Mouse (Mus musculus) left cerebral cortex, postnatal 4 days (tissue): ENCODE data around the gene Saa2. TPM values are rescaled to one million over a fixed set of nuclear protein-coding genes. Genes with fewer than 3 reads are reported as not detected.

Experiments
- DNase-seq: peaks from one replicate; pipeline ENCODE4 v3.0.0-alpha.2; 2022
- intact Hi-C: fragments of 180-260 bp; cut with DNase I; formaldehyde crosslinking; loops from one replicate; pipeline ENCODE4 v1.15.1; 2025
- total RNA-seq, 2 experiments: library from RNA; stranded (reverse); gene quantifications; 2 replicates each; pipeline ENCODE4 v1.2.3; 2021

Saa2 gene
- total RNA-seq, 2 experiments from 2014 or later, result not detected

DNA sequence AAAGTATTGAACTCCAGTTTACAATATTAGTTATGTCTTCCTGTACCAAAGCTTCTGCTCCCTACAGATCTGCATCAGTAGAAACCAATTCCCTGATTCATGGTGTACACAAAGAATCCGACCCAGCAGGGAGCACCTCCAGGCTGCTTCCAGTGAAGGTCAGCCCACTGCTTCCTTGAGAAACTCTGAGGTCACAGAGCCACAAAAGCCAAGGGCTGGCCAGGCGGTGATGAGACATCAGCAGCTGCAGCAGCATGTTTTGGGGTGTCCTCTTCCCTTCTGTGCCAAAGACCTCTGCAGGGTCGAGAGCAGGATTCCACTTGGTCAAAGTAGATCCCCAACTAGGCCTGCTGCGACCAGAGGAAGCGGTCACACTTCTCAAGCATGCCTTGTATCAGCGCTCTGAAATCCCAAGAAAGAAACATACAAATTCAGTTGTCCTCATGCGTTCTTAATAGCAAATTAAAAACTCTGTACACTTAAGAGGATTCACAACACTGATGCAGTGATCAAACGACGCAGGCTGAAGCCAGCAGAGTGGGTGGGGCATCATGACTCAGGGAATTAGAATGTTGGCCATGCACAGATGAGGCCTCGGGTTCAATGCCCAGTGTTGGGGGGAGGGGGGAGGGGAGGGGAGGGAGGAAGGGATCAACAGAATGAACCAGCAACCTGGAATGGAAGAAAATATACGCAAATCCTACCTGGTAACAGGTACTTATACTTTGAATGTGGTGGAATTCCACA lies 9.6 kb downstream of the Saa2 start:
- intact Hi-C loops, result loop anchor here (10.0 kb wide), 1 partner anchor 116 kb away; no protein-coding TSS in a partner anchor
- no peak for DNase-seq

DNA sequence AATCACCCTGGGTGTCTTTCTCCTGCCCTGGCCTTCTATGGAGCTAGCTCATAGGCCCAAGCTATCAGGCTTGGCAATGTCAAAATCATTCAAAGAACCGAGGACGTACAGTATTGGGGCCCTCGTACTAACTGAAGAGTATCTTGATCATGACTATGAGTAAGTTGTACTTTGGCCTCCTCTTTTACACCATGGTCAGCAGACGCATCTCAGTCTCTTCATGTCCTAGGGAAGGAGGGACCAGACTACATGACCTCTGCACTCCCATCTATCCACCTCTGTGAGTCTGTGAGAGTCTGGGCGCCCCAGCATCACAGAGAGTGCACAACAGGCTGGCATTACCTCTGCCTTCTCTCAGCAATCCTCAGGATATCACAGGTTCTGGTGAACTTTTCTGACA lies 11.0 kb downstream of the Saa2 start:
- intact Hi-C loops, result loop anchor here (10.0 kb wide), 1 partner anchor 118 kb away; no protein-coding TSS in a partner anchor
- DNase-seq, result no peak

DNA sequence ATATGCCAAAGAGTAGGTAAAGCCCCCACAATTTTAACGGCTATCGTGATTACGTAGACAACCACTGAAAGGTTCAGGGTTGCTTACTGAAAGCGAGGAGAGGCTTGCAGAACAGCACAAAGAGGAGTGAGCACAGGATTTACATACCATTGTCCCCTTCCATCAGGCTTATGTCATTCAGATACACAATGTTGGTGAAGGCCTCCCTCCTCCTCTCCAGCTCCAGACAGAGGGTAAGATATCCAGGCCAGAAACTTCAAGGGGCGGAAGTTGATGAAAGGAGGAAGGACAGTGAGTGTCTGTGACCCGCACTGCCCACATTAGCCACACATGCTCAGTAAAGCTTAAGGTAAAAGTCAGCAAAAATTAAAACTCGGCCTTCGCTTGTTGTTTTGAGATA lies 13.1 kb downstream of the Saa2 start:
- intact Hi-C loops, result loop anchor here (10.0 kb wide), 1 partner anchor 120 kb away; no protein-coding TSS in a partner anchor
- no peak for DNase-seq

DNA sequence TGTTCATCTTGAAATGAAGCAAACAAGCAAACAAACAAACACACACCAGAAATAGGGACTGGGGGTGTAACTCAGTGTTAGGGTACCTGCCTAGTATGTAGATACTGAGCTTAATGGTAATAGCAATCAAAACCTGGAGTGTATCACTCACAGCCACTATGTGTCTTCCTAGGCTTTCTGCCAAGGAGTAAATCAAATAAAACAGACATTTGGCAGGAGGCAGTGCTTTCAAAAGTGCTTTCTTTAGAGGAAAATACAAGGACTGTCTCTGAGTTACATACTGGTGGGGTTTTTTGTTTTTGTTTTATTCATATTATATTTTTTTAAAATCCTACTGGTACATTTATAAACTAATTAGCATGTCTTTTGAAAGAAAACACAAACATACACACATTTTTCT lies 15.8 kb downstream of the Saa2 start:
- intact Hi-C loops, result loop anchor here (10.0 kb wide), 1 partner anchor 123 kb away; no protein-coding TSS in a partner anchor
- DNase-seq, result no peak

DNA sequence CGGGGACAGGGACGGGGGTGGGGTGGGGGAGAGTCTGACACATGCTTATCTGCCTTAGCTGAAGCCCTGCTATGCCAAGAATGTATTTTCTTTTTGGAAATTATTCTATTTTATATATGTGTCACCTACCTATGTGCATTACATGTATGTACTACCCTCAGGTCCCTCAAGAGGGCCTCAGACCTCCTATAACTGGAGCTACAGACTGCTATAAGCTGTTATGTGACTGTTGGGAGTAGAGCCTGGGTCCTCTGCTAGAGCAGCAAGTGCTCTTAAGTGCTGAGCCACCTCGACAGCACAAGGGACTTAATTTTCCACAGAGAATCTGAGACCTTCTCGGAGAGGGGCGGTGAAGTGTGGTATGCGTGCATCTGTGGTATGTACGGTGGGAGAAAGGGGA lies 16.9 kb downstream of the Saa2 start:
- intact Hi-C loops, result loop anchor here (10.0 kb wide), 1 partner anchor 124 kb away; no protein-coding TSS in a partner anchor
- no peak for DNase-seq

DNA sequence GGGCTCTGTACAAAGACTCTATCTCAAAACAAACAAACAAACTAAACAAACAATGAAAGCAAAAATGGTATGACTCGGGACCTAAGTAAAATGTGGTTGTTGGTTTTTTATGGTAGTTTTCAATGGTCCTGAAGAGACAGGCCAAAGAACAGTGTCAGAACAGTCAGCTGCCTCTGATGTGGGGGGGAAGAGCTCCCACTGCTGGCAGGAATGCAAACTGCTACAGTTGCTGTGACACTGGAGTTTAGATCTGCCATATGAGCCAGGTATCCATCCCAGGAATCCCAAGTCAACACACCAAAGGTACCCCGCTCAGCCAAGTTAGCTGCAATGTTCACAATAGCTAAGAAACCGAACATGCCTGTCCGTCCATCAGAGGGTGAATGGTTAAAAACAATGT lies 19.1 kb downstream of the Saa2 start:
- DNase-seq, result peak; percentile 41
- intact Hi-C loops, result loop anchor here (5.0 kb wide), 1 partner anchor 53 kb away; the partner anchor contains the start of gene Saa3

DNA sequence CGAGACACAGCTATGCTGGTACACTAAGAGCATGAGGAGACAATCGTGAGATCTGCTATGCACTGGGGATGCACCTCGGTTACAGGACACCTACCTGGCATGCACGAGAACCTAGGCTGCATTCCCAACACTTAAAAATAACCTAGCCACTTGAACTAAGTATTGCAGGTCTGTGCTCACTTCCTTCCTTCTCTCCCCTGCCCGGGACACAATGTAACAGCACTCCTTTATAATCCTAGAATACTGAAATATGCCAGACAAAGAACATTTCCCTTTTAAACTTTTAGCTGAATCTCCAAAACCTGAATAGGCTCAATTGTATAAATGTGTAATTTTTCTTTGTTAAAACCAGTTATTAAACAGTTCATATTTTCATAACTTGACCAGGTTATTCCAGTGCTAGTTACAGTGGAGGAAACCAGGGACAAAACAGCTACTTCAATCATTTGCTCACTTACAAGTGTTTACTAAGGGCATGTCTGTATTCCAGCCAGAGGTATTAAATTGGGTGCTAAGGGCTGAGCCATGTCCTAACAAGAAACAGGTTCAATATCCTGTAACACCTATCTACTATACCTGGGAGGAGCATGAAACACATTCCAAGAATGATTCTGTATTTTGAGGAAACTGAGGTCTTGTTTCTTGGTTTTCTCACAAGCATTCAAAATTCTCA lies 37.7 kb downstream of the Saa2 start:
- intact Hi-C loops, result no loop called here
- no peak for DNase-seq

DNA sequence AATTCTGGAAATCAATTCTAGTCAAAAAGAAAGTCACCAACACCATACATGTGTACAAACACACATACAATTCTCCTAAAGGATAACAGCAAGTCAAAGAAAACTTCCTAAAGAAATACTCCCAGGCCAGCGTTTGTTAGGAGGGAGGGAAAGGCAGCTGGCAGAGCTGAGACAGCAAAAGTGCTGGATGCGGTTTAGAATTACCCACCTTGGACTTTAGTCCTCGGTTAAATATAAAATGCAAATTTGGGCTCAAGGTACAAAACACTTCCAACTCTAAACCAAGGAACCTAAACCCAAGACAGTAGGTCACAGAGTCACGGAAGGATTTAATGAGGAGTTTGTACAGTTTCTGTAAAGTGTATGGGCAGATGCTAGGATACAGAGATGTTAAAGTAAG lies 42.3 kb downstream of the Saa2 start:
- intact Hi-C loops, result no loop called here
- no peak for DNase-seq

DNA sequence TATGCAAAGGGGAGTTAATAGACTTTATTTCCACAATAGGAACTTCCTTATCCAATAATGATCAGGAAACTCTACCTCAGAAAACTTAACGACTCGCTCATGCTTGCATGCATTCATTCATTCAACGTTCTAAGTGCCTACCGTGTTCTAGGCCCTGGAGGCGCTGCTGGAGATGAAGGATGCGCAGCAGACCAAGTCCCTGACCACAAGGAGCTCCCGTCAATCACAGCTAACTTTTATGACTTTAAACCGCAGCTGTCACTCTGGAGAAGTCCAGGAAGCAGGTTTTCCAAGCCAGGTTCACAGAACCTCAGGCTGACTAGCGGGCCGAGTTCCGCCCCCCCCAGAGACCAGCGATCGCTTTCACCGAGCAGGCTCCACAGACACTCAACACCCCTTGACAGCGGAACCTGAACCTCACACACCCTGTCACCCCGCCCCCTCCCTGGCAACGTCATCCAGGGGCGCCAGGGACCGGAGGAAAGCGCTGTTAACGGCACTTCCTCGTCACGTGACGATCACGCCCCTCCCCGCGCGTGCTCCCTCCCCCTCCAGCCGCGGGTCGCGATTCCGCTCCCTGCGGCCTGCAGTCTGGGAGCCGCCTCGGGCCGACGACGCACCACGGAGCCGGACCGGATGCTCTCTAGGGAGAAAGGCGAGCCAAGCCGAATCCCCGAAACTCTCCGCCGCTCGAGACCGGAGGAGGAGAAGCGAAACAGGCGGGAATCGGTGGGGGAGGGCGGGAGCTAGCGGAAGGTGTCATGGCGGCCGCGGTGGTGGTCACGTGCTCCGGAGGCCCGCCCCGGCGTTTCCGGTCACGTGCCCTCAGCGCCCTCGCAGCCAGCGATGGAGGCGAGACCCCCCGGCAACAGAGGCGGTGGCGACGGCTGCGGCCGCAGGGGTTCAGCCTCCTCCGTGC lies 44.0 kb downstream of the Saa2 start, which contains the start of the genes Hps5 and Gtf2h1:
Gene Hps5, minus strand, starts transcription at position 778 of the 919 bp plus-strand sequence.
Gene Gtf2h1, plus strand, starts transcription at position 817 of the 919 bp plus-strand sequence.
- intact Hi-C loops, result no loop called here

DNA sequence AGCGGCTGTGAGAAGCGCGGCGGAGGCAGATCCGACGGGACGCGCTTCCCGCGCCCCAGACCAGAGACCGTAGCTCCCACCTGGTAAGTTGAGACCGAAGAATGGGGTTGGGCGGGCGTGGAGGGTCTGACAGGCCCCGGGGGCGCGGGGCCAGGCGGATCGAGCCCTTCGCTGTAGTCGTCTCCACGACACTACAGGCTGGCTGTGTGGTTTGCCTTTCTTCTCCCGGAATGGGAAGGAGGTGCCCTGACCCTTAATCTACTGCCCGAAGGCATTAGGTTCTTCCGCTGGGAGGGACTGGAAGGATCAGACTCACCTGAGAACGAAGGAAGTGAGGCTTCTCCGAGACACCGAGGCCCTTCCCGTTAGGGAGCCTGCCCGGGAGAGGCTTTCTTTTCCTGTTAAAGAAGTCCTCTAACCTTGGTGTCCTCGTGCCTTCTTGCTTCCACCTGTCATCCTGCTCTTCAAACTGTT lies 44.7 kb downstream of the Saa2 start:
- intact Hi-C loops, result no loop called here

More for the DNA sequence above, 44.0 kb downstream of the Saa2 start, which contains the start of the genes Hps5 and Gtf2h1:
- DNase-seq, result peak; percentile 99

DNA sequence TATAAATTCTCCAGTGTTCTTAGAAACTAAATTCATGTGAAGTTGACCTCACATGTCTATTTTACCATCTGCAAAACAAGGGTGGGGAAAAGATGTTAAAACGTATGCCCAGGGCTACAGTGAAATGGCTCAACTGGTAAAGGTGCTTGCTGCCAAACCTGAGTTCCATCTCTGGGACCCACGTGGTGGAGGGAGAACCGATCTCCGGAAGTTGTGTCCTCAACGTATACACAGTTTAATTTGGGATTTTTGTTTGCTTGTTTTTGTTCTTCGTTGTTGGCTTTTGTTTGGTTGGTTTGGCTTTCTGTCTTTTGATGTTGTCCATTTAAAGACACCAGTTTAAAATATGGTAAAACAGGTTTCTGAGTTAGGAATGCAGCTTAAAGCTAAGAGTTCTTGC lies 45.2 kb downstream of the Saa2 start:
- no peak for DNase-seq
- intact Hi-C loops, result no loop called here

More for the DNA sequence above, 44.7 kb downstream of the Saa2 start:
- DNase-seq, result no peak

Other genes starting within 250 kb of the Saa2 start
- 10 to 100 TPM; 62.2 to 69.4 TPM for gene Sergef, start 112.0 kb upstream of the Saa2 start, total RNA-seq
- under 1 TPM; 0.64 to 0.74 TPM for gene Tph1, start 79.3 kb upstream of the Saa2 start, total RNA-seq
- gene Saal1, start 41.1 kb upstream of the Saa2 start, total RNA-seq, result 10 to 100 TPM; 14.6 to 14.8 TPM
- not detected for gene Saa3, start 36.1 kb upstream of the Saa2 start, total RNA-seq
- gene Saa4, start 19.2 kb upstream of the Saa2 start, total RNA-seq, result not detected
- not detected for gene Saa1, start 8.8 kb upstream of the Saa2 start, total RNA-seq
- gene Hps5, start 44.3 kb downstream of the Saa2 start, total RNA-seq, result 10 to 100 TPM; 15.5 to 16.5 TPM
- 10 to 100 TPM; 39.3 to 42.6 TPM for gene Gtf2h1, start 44.3 kb downstream of the Saa2 start, total RNA-seq
- gene Ldha, start 89.7 kb downstream of the Saa2 start, total RNA-seq, result 100 to 1,000 TPM; 335 to 366 TPM
- gene Ldhc, start 109.4 kb downstream of the Saa2 start, total RNA-seq, result not detected
- 100 to 1,000 TPM; 126 to 142 TPM for gene Tsg101, start 168.2 kb downstream of the Saa2 start, total RNA-seq
- 10 to 100 TPM; 12.3 to 14.8 TPM for gene Uevld, start 206.7 kb downstream of the Saa2 start, total RNA-seq
- not detected for gene Gm9999, start 231.8 kb downstream of the Saa2 start, total RNA-seq